ENCODE assay signal across 23 mouse cellular contexts in genomic region chr11:76644257-76644656, GRCm38 (mm10). TPM values are rescaled to one million over a fixed set of nuclear protein-coding genes. Genes with fewer than 3 reads are reported as not detected.
A peak's percentile ranks its signal among the peaks of the same experiment; 100 is the strongest.
DNase-seq lines count a peak whose midpoint lies in the region; ATAC-seq lines count a peak whose summit lies in the region.
"Had no signal": no experiment of that assay in that cellular context is flagged by ENCODE, and none has a peak within 500 bp of the region (broad histone marks: within the 10 kb centered on the region; RNA-seq: fewer than 3 reads in every experiment).

No protein-coding gene starts in this region.

- peak overlapping the region; percentile 49 for H3K27ac ChIP-seq in forebrain, embryonic 13.5 days
- H3K27ac ChIP-seq in forebrain, embryonic 11.5 days (ENCODE audit: low read depth, low read length) = no peak overlapping the region
- H3K27ac ChIP-seq in midbrain, embryonic 13.5 days = peak overlapping the region; percentile 48; the same call in 1 of the 2 replicates
- no peak overlapping the region; the same call in none of the 2 replicates for H3K27ac ChIP-seq in midbrain, embryonic 11.5 days (ENCODE audit: low read depth, low read length)
- peak overlapping the region; percentile 84 for H3K27ac ChIP-seq in hindbrain, embryonic 13.5 days
- H3K27ac ChIP-seq: embryonic facial prominence, embryonic 12.5 days; forebrain, embryonic 10.5 days; intestine, embryonic 15.5 days; limb, embryonic 15.5 days had no signal

- no peak for ATAC-seq in forebrain, embryonic 13.5 days
- no peak for ATAC-seq in forebrain, embryonic 11.5 days (replicated peaks; ENCODE audit: low FRiP score)
- no peak for ATAC-seq in midbrain, embryonic 13.5 days
- no peak for ATAC-seq in midbrain, embryonic 11.5 days (ENCODE audit: low FRiP score)
- ATAC-seq in hindbrain, embryonic 13.5 days (ENCODE audit: low FRiP score) = no peak
- ATAC-seq: intestine, embryonic 15.5 days had no signal

- no peak overlapping the region for H3K4me3 ChIP-seq in forebrain, embryonic 13.5 days
- no peak overlapping the region for H3K4me3 ChIP-seq in forebrain, embryonic 11.5 days (ENCODE audit: low read depth, low read length)
- H3K4me3 ChIP-seq in midbrain, embryonic 13.5 days (replicated peaks) = no peak overlapping the region
- H3K4me3 ChIP-seq in midbrain, embryonic 11.5 days (ENCODE audit: low read depth, low read length) = no peak overlapping the region
- H3K4me3 ChIP-seq in hindbrain, embryonic 13.5 days = no peak overlapping the region
- H3K4me3 ChIP-seq: embryonic facial prominence, embryonic 12.5 days; forebrain, embryonic 10.5 days; intestine, embryonic 15.5 days; limb, embryonic 15.5 days had no signal

- peaks cover 61% of the 10 kb centered on the region for H3K27me3 ChIP-seq in forebrain, embryonic 13.5 days
- H3K27me3 ChIP-seq in forebrain, embryonic 11.5 days (ENCODE audit: control insufficient read depth, insufficient read depth, low read length) = peaks cover 21% of the 10 kb centered on the region
- no peaks in the 10 kb centered on the region for H3K27me3 ChIP-seq in midbrain, embryonic 13.5 days
- no peaks in the 10 kb centered on the region for H3K27me3 ChIP-seq in midbrain, embryonic 11.5 days (ENCODE audit: control insufficient read depth, insufficient read depth, low read length)
- H3K27me3 ChIP-seq in hindbrain, embryonic 13.5 days = no peaks in the 10 kb centered on the region
- H3K27me3 ChIP-seq: embryonic facial prominence, embryonic 12.5 days had no signal

- H3K36me3 ChIP-seq in forebrain, embryonic 13.5 days (ENCODE audit: poor library complexity, severe bottlenecking) = no peaks in the 10 kb centered on the region
- no peaks in the 10 kb centered on the region for H3K36me3 ChIP-seq in forebrain, embryonic 11.5 days (ENCODE audit: control insufficient read depth, insufficient read depth, low read length)
- no peaks in the 10 kb centered on the region for H3K36me3 ChIP-seq in midbrain, embryonic 13.5 days
- no peaks in the 10 kb centered on the region for H3K36me3 ChIP-seq in midbrain, embryonic 11.5 days (ENCODE audit: control insufficient read depth, insufficient read depth, low read length)
- H3K36me3 ChIP-seq in hindbrain, embryonic 13.5 days = no peaks in the 10 kb centered on the region
- H3K36me3 ChIP-seq: embryonic facial prominence, embryonic 12.5 days; forebrain, embryonic 10.5 days; intestine, embryonic 15.5 days; limb, embryonic 15.5 days had no signal

- DNase-seq in forebrain, embryonic 11.5 days (ENCODE audit: low spot score) = no peak
- DNase-seq in midbrain, embryonic 11.5 days (ENCODE audit: low spot score, missing footprints) = no peak
- peak; percentile 91 for DNase-seq in retina, postnatal 1 day
- DNase-seq in layer of hippocampus, adult 18-20 months (ENCODE audit: low spot score in 2 of 2) = no peak
- DNase-seq: adrenal gland, postnatal 14 days; cerebellum, adult 2 months; kidney, postnatal 36 days; lung, postnatal 14 days; right cerebral cortex, postnatal 4 days; thymus, postnatal 4 days had no signal

- no peak overlapping the region for H3K4me2 ChIP-seq in forebrain, embryonic 13.5 days
- no peak overlapping the region for H3K4me2 ChIP-seq in forebrain, embryonic 11.5 days (ENCODE audit: low read depth, low read length, severe bottlenecking)
- no peak overlapping the region for H3K4me2 ChIP-seq in midbrain, embryonic 13.5 days (replicated peaks)
- no peak overlapping the region for H3K4me2 ChIP-seq in midbrain, embryonic 11.5 days
- no peak overlapping the region for H3K4me2 ChIP-seq in hindbrain, embryonic 13.5 days
- H3K4me2 ChIP-seq: heart, embryonic 11.5 days; intestine, embryonic 15.5 days; limb, embryonic 15.5 days had no signal

- H3K9ac ChIP-seq in forebrain, embryonic 13.5 days = no peak overlapping the region
- H3K9ac ChIP-seq in forebrain, embryonic 11.5 days (ENCODE audit: low read length) = no peak overlapping the region
- H3K9ac ChIP-seq in midbrain, embryonic 13.5 days (replicated peaks) = no peak overlapping the region
- H3K9ac ChIP-seq in midbrain, embryonic 11.5 days (ENCODE audit: low read length) = no peak overlapping the region
- H3K9ac ChIP-seq in hindbrain, embryonic 13.5 days = no peak overlapping the region
- H3K9ac ChIP-seq: embryonic facial prominence, embryonic 12.5 days; intestine, embryonic 15.5 days; limb, embryonic 15.5 days had no signal

- no peaks in the 10 kb centered on the region for H3K9me3 ChIP-seq in forebrain, embryonic 13.5 days (replicated peaks)
- no peaks in the 10 kb centered on the region for H3K9me3 ChIP-seq in forebrain, embryonic 11.5 days (ENCODE audit: control insufficient read depth, low read length)
- no peaks in the 10 kb centered on the region for H3K9me3 ChIP-seq in midbrain, embryonic 13.5 days
- H3K9me3 ChIP-seq in midbrain, embryonic 11.5 days (ENCODE audit: control insufficient read depth, low read length) = no peaks in the 10 kb centered on the region
- H3K9me3 ChIP-seq in hindbrain, embryonic 13.5 days = no peaks in the 10 kb centered on the region
- H3K9me3 ChIP-seq: embryonic facial prominence, embryonic 12.5 days; forebrain, embryonic 10.5 days; intestine, embryonic 15.5 days; limb, embryonic 15.5 days had no signal

- WGBS in forebrain, embryonic 13.5 days = 25% methylated on average over 6 of the region's 6 CpGs
- WGBS in forebrain, embryonic 11.5 days = 35% methylated on average over 6 of the region's 6 CpGs
- 39% methylated on average over 6 of the region's 6 CpGs for WGBS in midbrain, embryonic 13.5 days
- 48% methylated on average over 6 of the region's 6 CpGs for WGBS in midbrain, embryonic 11.5 days
- WGBS in hindbrain, embryonic 13.5 days = 28% methylated on average over 6 of the region's 6 CpGs

- H3K4me1 ChIP-seq in forebrain, embryonic 13.5 days = peaks cover 39% of the 10 kb centered on the region
- H3K4me1 ChIP-seq in forebrain, embryonic 11.5 days (replicated peaks; ENCODE audit: control insufficient read depth, insufficient read depth, low read length) = peaks cover 13% of the 10 kb centered on the region
- peaks cover 41% of the 10 kb centered on the region for H3K4me1 ChIP-seq in midbrain, embryonic 13.5 days (replicated peaks)
- H3K4me1 ChIP-seq in midbrain, embryonic 11.5 days (ENCODE audit: control insufficient read depth, insufficient read depth, low read length) = peaks cover 4% of the 10 kb centered on the region
- H3K4me1 ChIP-seq in hindbrain, embryonic 13.5 days (replicated peaks) = peaks cover 46% of the 10 kb centered on the region

RNA-seq across cellular contexts. Expression of gene Abr, which starts 22.1 kb away (rescaled TPM):
- polyA plus RNA-seq in forebrain, embryonic 13.5 days (2015; fragmentation: Nextera tagmentation; extraction: Ambion mirVana) = 70.2 and 75.8 TPM in 2 replicates
- polyA plus RNA-seq in forebrain, embryonic 11.5 days (2014; fragmentation: Nextera tagmentation; extraction: Ambion mirVana) = 46.4 and 50.5 TPM in 2 replicates
- 88.4 and 93.5 TPM in 2 replicates for polyA plus RNA-seq in midbrain, embryonic 13.5 days (2015; fragmentation: Nextera tagmentation; extraction: Ambion mirVana)
- 41.4 and 41.9 TPM in 2 replicates for polyA plus RNA-seq in midbrain, embryonic 11.5 days (2014; fragmentation: Nextera tagmentation; extraction: Ambion mirVana)
- polyA plus RNA-seq in hindbrain, embryonic 13.5 days (2015; fragmentation: Nextera tagmentation; extraction: Ambion mirVana) = 98.2 and 98.3 TPM in 2 replicates
- 100 to 1,000 TPM; 490 to 505 TPM for total RNA-seq in layer of hippocampus, adult 18-20 months (2021)

RNA-seq across cellular contexts. Expression of gene Bhlha9, which starts 28.0 kb away (rescaled TPM):
- polyA plus RNA-seq in forebrain, embryonic 13.5 days (2015; fragmentation: Nextera tagmentation; extraction: Ambion mirVana) = 0.14 and 0.19 TPM in 2 replicates
- not detected in 2 replicates for polyA plus RNA-seq in forebrain, embryonic 11.5 days (2014; fragmentation: Nextera tagmentation; extraction: Ambion mirVana)
- 0.22 and 0.26 TPM in 2 replicates for polyA plus RNA-seq in midbrain, embryonic 13.5 days (2015; fragmentation: Nextera tagmentation; extraction: Ambion mirVana)
- polyA plus RNA-seq in midbrain, embryonic 11.5 days (2014; fragmentation: Nextera tagmentation; extraction: Ambion mirVana) = 0.14 TPM in 1 of 2 replicates, not detected in the other
- polyA plus RNA-seq in hindbrain, embryonic 13.5 days (2015; fragmentation: Nextera tagmentation; extraction: Ambion mirVana) = 0.32 and 0.60 TPM in 2 replicates
- 1 to 10 TPM; 3.9 to 4.7 TPM for total RNA-seq in layer of hippocampus, adult 18-20 months (2021)
- total RNA-seq: adrenal gland, postnatal 14 days; common myeloid progenitor, adult 5-6 weeks; heart, postnatal 25 days; megakaryocyte-erythroid progenitor cell, adult 5-6 weeks had no signal
- polyA plus RNA-seq: forebrain, embryonic 10.5 days; gonadal fat pad, adult 2 months; liver, embryonic 16.5 days had no signal

RNA-seq across cellular contexts. Expression of gene Trarg1, which starts 35.4 kb away (rescaled TPM):
- 0.06 TPM in 1 of 2 replicates, not detected in the other for polyA plus RNA-seq in forebrain, embryonic 13.5 days (2015; fragmentation: Nextera tagmentation; extraction: Ambion mirVana)
- polyA plus RNA-seq in forebrain, embryonic 11.5 days (2014; fragmentation: Nextera tagmentation; extraction: Ambion mirVana) = not detected in 2 replicates
- 0.08 TPM in 1 of 2 replicates, not detected in the other for polyA plus RNA-seq in midbrain, embryonic 13.5 days (2015; fragmentation: Nextera tagmentation; extraction: Ambion mirVana)
- polyA plus RNA-seq in midbrain, embryonic 11.5 days (2014; fragmentation: Nextera tagmentation; extraction: Ambion mirVana) = 0.04 TPM in 1 of 2 replicates, not detected in the other
- 0.32 and 0.47 TPM in 2 replicates for polyA plus RNA-seq in hindbrain, embryonic 13.5 days (2015; fragmentation: Nextera tagmentation; extraction: Ambion mirVana)
- total RNA-seq in layer of hippocampus, adult 18-20 months (2021) = under 1 TPM; 0.30 to 0.52 TPM
- total RNA-seq: common myeloid progenitor, adult 5-6 weeks; megakaryocyte-erythroid progenitor cell, adult 5-6 weeks had no signal
- polyA plus RNA-seq: liver, embryonic 16.5 days had no signal

Comparison
In these comparisons a context has a peak if more than half of its experiments do, and no peak if none do; other contexts are left out.
1. H3K27ac ChIP-seq: peak in forebrain, embryonic 13.5 days (single experiment), midbrain, embryonic 13.5 days (single experiment) and hindbrain, embryonic 13.5 days (single experiment); none in forebrain, embryonic 11.5 days (single experiment) and midbrain, embryonic 11.5 days (single experiment).